Mouse (Mus musculus): ENCODE data around the gene Mccc1. TPM values are rescaled to one million over a fixed set of nuclear protein-coding genes. Genes with fewer than 3 reads are reported as not detected.

Gene Mccc1
- total RNA-seq, 4 experiments from 2014 or later, result 32.5 to 46.1 (median 34.5) TPM

GRCm38 (mm10) chr3:35922522-35922921 lies 78.0 kb downstream of the Mccc1 start:
- no peak for DNase-seq (ENCODE audit: low spot score in 2 of 2)

GRCm38 (mm10) chr3:35918229-35918628 lies 82.2 kb downstream of the Mccc1 start:
- DNase-seq (ENCODE audit: low spot score in 2 of 2), result no peak

Other genes starting within 250 kb of the Mccc1 start
- gene Atp11b, start 246.6 kb downstream of the Mccc1 start, total RNA-seq (2022), result 100 to 1,000 TPM in 2 of 4 experiments, 10 to 100 TPM in 2; 93.8 to 108 (median 101) TPM
- gene Dcun1d1, start 63.2 kb downstream of the Mccc1 start, total RNA-seq (2022), result 10 to 100 TPM; 67.1 to 84.1 (median 77.7) TPM
- gene Ccdc144b, start 52.9 kb upstream of the Mccc1 start, total RNA-seq (2022), result not detected
- 10 to 100 TPM; 36.8 to 47.2 (median 44.1) TPM for gene Acad9, start 65.3 kb upstream of the Mccc1 start, total RNA-seq (2022)
- gene D3Ertd254e, start 150.3 kb upstream of the Mccc1 start, total RNA-seq (2022), result 10 to 100 TPM; 17.1 to 22.3 (median 19.1) TPM
- 1 to 10 TPM; 2.4 to 4.9 (median 4.0) TPM for gene Qrfpr, start 221.6 kb upstream of the Mccc1 start, total RNA-seq (2022)